Mouse (Mus musculus): ENCODE measurements at regions not wholly inside any gene's neighbourhood (a gene's known extent, or its start where the extent isn't known, plus 50 kb on each side); places are given as distances from the start of the nearest gene placed in this dataset.

GRCm38 (mm10) chr3:149134028-149134938, 143.9 kb upstream of the Adgrl2 start:
- DNase-seq (ENCODE audit: low spot score), result no peak
- Histone ChIP-seq H3K36me3 (replicated peaks) (no peaks in the 10 kb centered on the region), H3K27me3 (replicated peaks; ENCODE audit: low read depth, poor library complexity, severe bottlenecking) (no peaks in the 10 kb centered on the region), H3K4me3 (no peak overlapping the region), H3K9me3 (no peaks in the 10 kb centered on the region), H3K4me1 (no peaks in the 10 kb centered on the region), H3K27ac (replicated peaks) (no peak overlapping the region)
- WGBS, result 85% methylated on average over 9 of the region's 9 CpGs

DNA sequence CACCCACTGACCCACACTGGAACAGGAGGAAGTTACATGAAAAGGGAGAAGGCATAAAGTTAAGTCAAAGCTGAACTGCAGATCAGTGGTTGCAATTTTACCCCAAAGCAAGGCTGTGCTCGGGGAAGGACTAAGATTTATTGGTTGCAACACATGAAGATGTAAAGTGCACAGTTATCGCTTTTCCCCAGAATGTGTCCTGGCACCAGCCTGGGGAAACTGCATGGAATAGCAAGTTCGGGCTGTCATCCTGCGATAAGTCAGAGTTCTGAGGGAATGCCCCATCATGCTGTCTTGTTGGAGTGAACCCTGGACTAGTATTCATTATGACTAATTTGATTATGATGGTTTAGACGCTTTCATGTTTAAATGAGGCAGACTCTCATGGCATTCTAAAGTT, 128.5 kb upstream of the Adgrl2 start:
- Histone ChIP-seq H3K9me3 (no peaks in the 10 kb centered on the region), H3K4me3 (no peak overlapping the region), H3K36me3 (replicated peaks) (no peaks in the 10 kb centered on the region), H3K27ac (replicated peaks) (no peak overlapping the region), H3K27me3 (replicated peaks; ENCODE audit: low read depth, poor library complexity, severe bottlenecking) (no peaks in the 10 kb centered on the region), H3K4me1 (peaks cover 14% of the 10 kb centered on the region)
- DNase-seq (ENCODE audit: low spot score), result no peak
- 91% methylated on average over 5 of the region's 5 CpGs for WGBS

DNA sequence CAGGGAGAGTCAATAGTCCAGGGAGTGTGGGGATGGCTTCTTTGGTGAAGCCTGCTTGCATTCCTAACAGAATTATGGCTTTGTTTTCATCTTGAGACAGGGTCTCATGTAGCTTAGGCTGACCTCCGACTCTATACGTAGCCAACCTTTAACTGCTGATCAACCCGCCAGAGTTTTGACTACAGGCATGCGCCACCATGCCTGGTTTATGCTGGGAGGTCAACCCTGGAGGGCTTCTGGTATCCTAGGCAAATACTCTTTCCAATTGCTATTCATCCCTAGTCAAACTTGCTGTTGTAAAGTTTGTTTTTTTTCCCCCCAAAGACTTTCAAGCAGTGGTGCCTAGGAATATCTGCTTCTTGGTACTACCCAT, 127.3 kb upstream of the Adgrl2 start:
- no peaks in the 10 kb centered on the region for H3K36me3 ChIP-seq (replicated peaks)
- peaks cover 14% of the 10 kb centered on the region for H3K4me1 ChIP-seq
- WGBS, result 67% methylated on average over 4 of the region's 4 CpGs
- no peak for DNase-seq (ENCODE audit: low spot score)
- H3K27ac ChIP-seq (replicated peaks), result no peak overlapping the region
- no peak overlapping the region for H3K4me3 ChIP-seq
- no peaks in the 10 kb centered on the region for H3K27me3 ChIP-seq (replicated peaks; ENCODE audit: low read depth, poor library complexity, severe bottlenecking)
- H3K9me3 ChIP-seq, result no peaks in the 10 kb centered on the region

GRCm38 (mm10) chr3:149117018-149117683, 126.8 kb upstream of the Adgrl2 start:
- DNase-seq (ENCODE audit: low spot score), result peak; percentile 32

GRCm38 (mm10) chr3:149116604-149117003, 126.2 kb upstream of the Adgrl2 start:
- H3K27me3 ChIP-seq (replicated peaks; ENCODE audit: low read depth, poor library complexity, severe bottlenecking), result no peaks in the 10 kb centered on the region
- no peak for DNase-seq (ENCODE audit: low spot score)
- H3K4me1 ChIP-seq, result peaks cover 24% of the 10 kb centered on the region
- H3K27ac ChIP-seq (replicated peaks), result no peak overlapping the region
- no peak overlapping the region for H3K4me3 ChIP-seq
- no peaks in the 10 kb centered on the region for H3K36me3 ChIP-seq (replicated peaks)
- no peaks in the 10 kb centered on the region for H3K9me3 ChIP-seq
- WGBS, result 77% methylated on average over 11 of the region's 11 CpGs

More at GRCm38 (mm10) chr3:149117018-149117683, 126.8 kb upstream of the Adgrl2 start:
- no peak overlapping the region for H3K27ac ChIP-seq (replicated peaks)
- 61% methylated on average over 6 of the region's 6 CpGs for WGBS
- H3K4me1 ChIP-seq, result peaks cover 18% of the 10 kb centered on the region
- H3K4me3 ChIP-seq, result no peak overlapping the region
- H3K36me3 ChIP-seq (replicated peaks), result no peaks in the 10 kb centered on the region
- no peaks in the 10 kb centered on the region for H3K9me3 ChIP-seq
- no peaks in the 10 kb centered on the region for H3K27me3 ChIP-seq (replicated peaks; ENCODE audit: low read depth, poor library complexity, severe bottlenecking)

DNA sequence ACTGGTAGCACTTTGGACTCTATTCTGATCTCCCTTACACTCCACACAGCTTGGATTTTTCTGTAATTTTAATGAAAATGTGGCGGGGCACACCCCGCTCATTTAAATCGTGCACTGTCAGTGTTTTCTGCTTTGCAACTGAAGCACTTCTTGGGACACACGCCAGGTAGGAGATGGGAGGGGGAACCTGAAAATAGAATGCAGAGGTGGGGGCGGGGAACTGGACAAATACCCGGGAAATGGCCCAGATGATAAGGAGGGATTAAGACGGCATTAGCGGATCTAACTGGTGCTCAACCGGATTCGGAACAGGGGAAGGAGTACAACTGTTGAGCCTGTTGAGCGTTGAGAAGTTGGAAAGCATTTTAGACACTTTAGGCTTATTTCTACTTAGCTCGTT, 125.5 kb upstream of the Adgrl2 start:
- peaks cover 31% of the 10 kb centered on the region for H3K4me1 ChIP-seq
- no peaks in the 10 kb centered on the region for H3K9me3 ChIP-seq
- H3K27ac ChIP-seq (replicated peaks), result no peak overlapping the region
- no peak overlapping the region for H3K4me3 ChIP-seq
- H3K36me3 ChIP-seq (replicated peaks), result no peaks in the 10 kb centered on the region
- no peak for DNase-seq (ENCODE audit: low spot score)
- no peaks in the 10 kb centered on the region for H3K27me3 ChIP-seq (replicated peaks; ENCODE audit: low read depth, poor library complexity, severe bottlenecking)
- 78% methylated on average over 12 of the region's 12 CpGs for WGBS

- 82% methylated on average over 6 of the region's 6 CpGs for WGBS
- Histone ChIP-seq H3K36me3 (replicated peaks) (no peaks in the 10 kb centered on the region), H3K4me3 (no peak overlapping the region), H3K27ac (replicated peaks) (no peak overlapping the region), H3K9me3 (no peaks in the 10 kb centered on the region), H3K4me1 (peaks cover 38% of the 10 kb centered on the region), H3K27me3 (replicated peaks; ENCODE audit: low read depth, poor library complexity, severe bottlenecking) (no peaks in the 10 kb centered on the region)
- no peak for DNase-seq (ENCODE audit: low spot score)
Measured at GRCm38 (mm10) chr3:149112878-149113277, 122.5 kb upstream of the Adgrl2 start.

GRCm38 (mm10) chr3:149111529-149112439, 121.4 kb upstream of the Adgrl2 start:
- peak; percentile 16 for DNase-seq (ENCODE audit: low spot score)
- no peaks in the 10 kb centered on the region for H3K27me3 ChIP-seq (replicated peaks; ENCODE audit: low read depth, poor library complexity, severe bottlenecking)
- peaks cover 28% of the 10 kb centered on the region for H3K4me1 ChIP-seq
- H3K27ac ChIP-seq (replicated peaks), result 0 out of 2 replicates have a peak overlapping the region, but pooled peaks have one; percentile 21
- H3K36me3 ChIP-seq (replicated peaks), result no peaks in the 10 kb centered on the region
- no peak overlapping the region for H3K4me3 ChIP-seq
- WGBS, result 47% methylated on average over 19 of the region's 19 CpGs
- no peaks in the 10 kb centered on the region for H3K9me3 ChIP-seq

DNA sequence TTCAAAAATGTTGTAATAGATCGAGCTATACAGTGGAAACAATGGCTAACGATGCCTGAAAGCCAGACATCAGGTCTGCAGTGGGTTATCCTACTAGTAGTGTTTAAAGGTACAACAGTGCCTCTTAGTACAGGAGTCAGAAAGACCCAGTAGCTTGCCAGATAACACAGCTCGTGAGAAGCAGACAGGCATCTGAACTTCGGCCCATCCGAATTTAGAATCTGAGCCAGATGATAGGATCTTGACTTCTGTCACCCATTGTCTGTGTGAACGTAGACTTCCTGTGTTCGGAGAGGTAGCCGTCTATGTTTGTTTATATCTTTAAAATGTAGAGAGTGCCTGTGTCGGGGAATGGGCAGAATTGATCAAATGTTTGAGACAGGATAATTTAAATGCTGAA, 120.5 kb upstream of the Adgrl2 start:
- no peaks in the 10 kb centered on the region for H3K36me3 ChIP-seq (replicated peaks)
- WGBS, result 55% methylated on average over 9 of the region's 9 CpGs
- no peaks in the 10 kb centered on the region for H3K27me3 ChIP-seq (replicated peaks; ENCODE audit: low read depth, poor library complexity, severe bottlenecking)
- no peak for DNase-seq (ENCODE audit: low spot score)
- no peaks in the 10 kb centered on the region for H3K9me3 ChIP-seq
- no peak overlapping the region for H3K4me3 ChIP-seq
- H3K4me1 ChIP-seq, result peaks cover 24% of the 10 kb centered on the region
- 0 out of 2 replicates have a peak overlapping the region, but pooled peaks have one; percentile 48 for H3K27ac ChIP-seq (replicated peaks)

DNA sequence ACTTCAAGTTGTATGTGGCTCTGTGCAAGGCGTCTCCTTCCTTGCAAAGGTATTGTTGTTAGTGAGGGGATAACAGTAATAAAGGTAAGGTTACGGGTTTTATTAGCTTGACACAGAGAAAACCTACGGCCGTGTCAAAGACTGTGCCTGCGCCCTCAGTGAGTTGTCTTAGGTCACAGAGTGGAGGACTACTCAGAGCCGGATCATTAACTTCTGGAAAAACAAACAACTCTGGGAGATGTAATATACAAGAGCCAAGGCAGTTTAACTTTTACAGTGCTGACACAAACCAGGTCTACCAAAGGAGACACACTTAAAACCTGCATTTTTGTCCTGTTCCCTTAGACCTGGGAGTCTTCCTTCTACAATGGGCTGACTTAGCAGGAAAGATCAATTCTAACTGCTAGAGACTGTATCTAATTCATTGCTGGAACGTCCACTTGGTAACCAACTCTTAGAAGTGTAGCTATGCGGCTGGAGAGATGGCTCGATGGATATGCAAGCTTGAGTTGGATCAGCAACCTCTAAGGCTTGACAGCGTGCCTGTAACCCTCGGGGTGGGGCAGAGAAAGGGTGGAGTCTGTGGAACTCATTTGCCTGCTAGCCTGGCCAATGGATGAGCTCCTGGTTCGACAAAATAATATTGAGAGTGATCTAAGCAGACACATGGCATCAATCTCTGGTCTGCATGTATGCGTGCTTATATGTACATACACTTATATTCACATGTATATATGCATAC, 115.5 kb upstream of the Adgrl2 start:
- Histone ChIP-seq H3K27me3 (replicated peaks; ENCODE audit: low read depth, poor library complexity, severe bottlenecking) (no peaks in the 10 kb centered on the region), H3K27ac (replicated peaks) (no peak overlapping the region), H3K36me3 (replicated peaks) (no peaks in the 10 kb centered on the region), H3K4me3 (no peak overlapping the region), H3K9me3 (no peaks in the 10 kb centered on the region), H3K4me1 (peaks cover 13% of the 10 kb centered on the region)
- DNase-seq (ENCODE audit: low spot score), result no peak
- 83% methylated on average over 13 of the region's 13 CpGs for WGBS

DNA sequence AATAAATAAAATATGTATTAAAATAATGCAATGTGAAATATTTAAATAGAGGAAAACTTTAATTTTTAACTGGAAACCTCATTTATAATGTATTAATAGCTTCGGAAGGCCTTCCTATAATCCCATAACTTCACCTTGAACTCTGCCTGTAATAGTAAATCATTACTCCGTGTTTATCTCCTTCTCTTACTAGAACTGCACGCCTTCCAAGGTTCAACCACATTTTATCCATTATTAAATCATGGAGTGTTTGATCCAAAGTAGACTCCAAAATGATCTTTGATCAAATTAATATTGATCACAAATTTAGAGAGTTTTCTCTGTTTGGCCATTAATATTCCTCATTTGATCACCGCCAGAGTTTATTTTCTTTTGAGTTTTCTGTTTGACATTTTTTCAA, 114.8 kb upstream of the Adgrl2 start:
- no peak for DNase-seq (ENCODE audit: low spot score)
- 91% methylated on average over 4 of the region's 4 CpGs for WGBS
- Histone ChIP-seq H3K9me3 (no peaks in the 10 kb centered on the region), H3K4me1 (peaks cover 7% of the 10 kb centered on the region; the same call in 1 of the 2 replicates), H3K4me3 (no peak overlapping the region), H3K27me3 (replicated peaks; ENCODE audit: low read depth, poor library complexity, severe bottlenecking) (no peaks in the 10 kb centered on the region), H3K27ac (replicated peaks) (no peak overlapping the region), H3K36me3 (replicated peaks) (no peaks in the 10 kb centered on the region)

DNA sequence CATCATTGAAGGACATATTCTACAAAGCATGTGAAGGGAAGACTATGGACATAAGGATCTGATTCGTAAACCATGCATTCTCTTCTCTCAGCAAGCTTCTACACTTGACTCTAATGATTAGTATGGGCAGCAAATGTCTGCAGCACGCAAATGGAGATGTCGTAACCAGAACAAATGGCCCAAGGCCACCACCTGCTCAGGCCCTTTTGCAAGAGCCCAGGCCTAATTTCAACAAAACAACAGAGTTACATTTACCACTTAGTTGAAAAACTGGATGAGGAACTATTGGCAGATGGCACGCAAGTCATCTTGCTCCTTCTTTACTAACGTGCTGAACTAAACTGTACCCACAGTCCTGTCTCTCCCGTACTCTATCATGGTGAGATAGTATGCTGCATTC, 113.7 kb upstream of the Adgrl2 start:
- no peak for DNase-seq (ENCODE audit: low spot score)
- H3K9me3 ChIP-seq, result no peaks in the 10 kb centered on the region
- H3K36me3 ChIP-seq (replicated peaks), result no peaks in the 10 kb centered on the region
- H3K27me3 ChIP-seq (replicated peaks; ENCODE audit: low read depth, poor library complexity, severe bottlenecking), result no peaks in the 10 kb centered on the region
- no peak overlapping the region for H3K27ac ChIP-seq (replicated peaks)
- H3K4me3 ChIP-seq, result no peak overlapping the region
- 88% methylated on average over 6 of the region's 6 CpGs for WGBS
- peaks cover 7% of the 10 kb centered on the region; the same call in 1 of the 2 replicates for H3K4me1 ChIP-seq
